Mouse (Mus musculus) stomach, postnatal 0 days (tissue): ENCODE measurements around the gene Pfn3.
"Not testable (repeated sequence)": the region's sequence is repeated elsewhere in the genome, so short reads cannot be mapped to it uniquely, and the experiment has no call there.

ENCODE experiments used
- CTCF ChIP-seq: IDR thresholded peaks from 2 replicates; pipeline ENCODE4 v1.5.1; 2016; ENCODE audit warnings: antibody characterized with exemption, low read depth, mild to moderate bottlenecking, moderate library complexity
- EP300 ChIP-seq: optimal IDR thresholded peaks from 2 replicates; pipeline ENCODE3; 2016; ENCODE audit warnings: antibody characterized with exemption

GRCm38 (mm10) chr13:55437111-55437629 lies 22.1 kb upstream of the Pfn3 start:
- TF ChIP-seq CTCF, EP300: not testable (repeated sequence)
